ENCODE assay signal across 18 mouse cellular contexts in the genomic region with DNA sequence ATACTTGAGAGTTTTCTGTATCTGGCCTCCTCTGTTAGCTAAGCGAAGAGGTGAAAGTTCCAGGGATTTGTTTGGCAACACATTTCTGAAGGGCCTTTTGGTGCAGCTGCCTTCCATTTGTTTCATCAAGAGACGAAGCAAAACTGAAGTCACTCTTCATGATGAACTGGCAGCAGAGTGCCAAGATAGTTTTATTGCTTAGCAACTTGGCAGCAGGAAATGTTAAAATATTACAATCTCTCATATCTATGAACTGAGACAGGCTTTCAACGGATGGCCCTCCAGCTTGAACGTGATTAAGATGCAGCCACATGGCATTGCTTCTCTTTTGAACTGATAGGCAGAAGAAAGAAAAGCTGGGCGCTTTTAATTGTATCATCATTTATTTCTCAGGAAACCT.
DNase-seq lines count a peak whose midpoint lies in the region; ATAC-seq and TF ChIP-seq lines count a peak whose summit lies in the region.
"Had no signal": no experiment of that assay in that cellular context is flagged by ENCODE, and none has a peak within 500 bp of the region (broad histone marks: within the 10 kb centered on the region; RNA-seq: fewer than 3 reads in every experiment).

No protein-coding gene starts in this region.

- ATAC-seq in limb, embryonic 14.5 days (ENCODE audit: low FRiP score, low read depth) = no peak
- ATAC-seq in forebrain, embryonic 16.5 days = peak; percentile 94
- ATAC-seq in granulocyte monocyte progenitor cell, adult 5-6 weeks (replicated peaks; ENCODE audit: poor library complexity, severe bottlenecking) = no peak
- ATAC-seq: midbrain, embryonic 16.5 days had no signal

- DNase-seq in adrenal gland, adult 2 months = peak; percentile 1
- DNase-seq in adrenal gland, postnatal 25 days = no peak
- peak; percentile 3 for DNase-seq in limb, embryonic 14.5 days (ENCODE audit: low spot score)
- no peak for DNase-seq in limb, embryonic 10.5 days (ENCODE audit: low spot score)
- DNase-seq in layer of hippocampus, postnatal 14 days (ENCODE audit: low spot score in 2 of 2) = peak; percentile 32 to 82
- no peak for DNase-seq in spleen, postnatal 4 days (ENCODE audit: low spot score in 2 of 2)
- DNase-seq: cerebellum, adult 2 months; gastrocnemius, postnatal 36 days; heart, postnatal 36 days; kidney, adult 8-10 months; left cerebral cortex, postnatal 4 days had no signal

- TF ChIP-seq POLR2A in limb, embryonic 14.5 days (IDR thresholded peaks at IDR 0.05; ENCODE audit: borderline replicate concordance, extremely low read depth, insufficient read depth, insufficient read length) = no peak

- no peak overlapping the region for H3K4me2 ChIP-seq in limb, embryonic 14.5 days (replicated peaks; ENCODE audit: low read depth, low read length, severe bottlenecking)
- no peak overlapping the region for H3K4me2 ChIP-seq in forebrain, embryonic 16.5 days (ENCODE audit: low read length)
- H3K4me2 ChIP-seq: embryonic facial prominence, embryonic 15.5 days; heart, embryonic 12.5 days; stomach, embryonic 15.5 days had no signal

- no peaks in the 10 kb centered on the region for H3K27me3 ChIP-seq in limb, embryonic 14.5 days (ENCODE audit: control insufficient read depth, insufficient read depth, low read length)
- H3K27me3 ChIP-seq in limb, embryonic 10.5 days (ENCODE audit: low read depth, poor library complexity, severe bottlenecking) = no peaks in the 10 kb centered on the region
- H3K27me3 ChIP-seq in forebrain, embryonic 16.5 days (replicated peaks; ENCODE audit: control insufficient read depth, insufficient read depth, low read length) = no peaks in the 10 kb centered on the region
- H3K27me3 ChIP-seq: embryonic facial prominence, embryonic 15.5 days; heart, embryonic 12.5 days; stomach, embryonic 15.5 days had no signal

- no peaks in the 10 kb centered on the region for H3K9me3 ChIP-seq in limb, embryonic 14.5 days (ENCODE audit: control insufficient read depth, low read length)
- no peaks in the 10 kb centered on the region for H3K9me3 ChIP-seq in limb, embryonic 10.5 days (replicated peaks)
- H3K9me3 ChIP-seq in forebrain, embryonic 16.5 days (ENCODE audit: control insufficient read depth, low read length) = no peaks in the 10 kb centered on the region
- H3K9me3 ChIP-seq: embryonic facial prominence, embryonic 15.5 days; heart, embryonic 12.5 days; stomach, embryonic 15.5 days had no signal

- H3K36me3 ChIP-seq in limb, embryonic 14.5 days (ENCODE audit: control insufficient read depth, insufficient read depth, low read length) = no peaks in the 10 kb centered on the region
- no peaks in the 10 kb centered on the region for H3K36me3 ChIP-seq in limb, embryonic 10.5 days
- H3K36me3 ChIP-seq in forebrain, embryonic 16.5 days (ENCODE audit: control insufficient read depth, insufficient read depth) = no peaks in the 10 kb centered on the region
- H3K36me3 ChIP-seq: embryonic facial prominence, embryonic 15.5 days; heart, embryonic 12.5 days; stomach, embryonic 15.5 days had no signal

- H3K4me3 ChIP-seq in limb, embryonic 14.5 days (replicated peaks; ENCODE audit: low read length) = no peak overlapping the region
- H3K4me3 ChIP-seq in limb, embryonic 10.5 days = no peak overlapping the region
- H3K4me3 ChIP-seq in forebrain, embryonic 16.5 days (replicated peaks; ENCODE audit: low read length) = no peak overlapping the region
- H3K4me3 ChIP-seq: embryonic facial prominence, embryonic 15.5 days; heart, embryonic 12.5 days; stomach, embryonic 15.5 days had no signal

- H3K4me1 ChIP-seq in limb, embryonic 14.5 days (ENCODE audit: control insufficient read depth, insufficient read depth, low read length) = no peaks in the 10 kb centered on the region
- H3K4me1 ChIP-seq in limb, embryonic 10.5 days = no peaks in the 10 kb centered on the region
- H3K4me1 ChIP-seq in forebrain, embryonic 16.5 days (replicated peaks; ENCODE audit: control insufficient read depth, insufficient read depth, low read length) = no peaks in the 10 kb centered on the region; the same call in 1 of the 2 replicates
- H3K4me1 ChIP-seq: embryonic facial prominence, embryonic 15.5 days; heart, embryonic 12.5 days; stomach, embryonic 15.5 days had no signal

- no peak overlapping the region for H3K9ac ChIP-seq in limb, embryonic 14.5 days (ENCODE audit: low read depth, low read length, severe bottlenecking)
- H3K9ac ChIP-seq in forebrain, embryonic 16.5 days (replicated peaks; ENCODE audit: low read depth, low read length) = no peak overlapping the region
- H3K9ac ChIP-seq: embryonic facial prominence, embryonic 15.5 days; heart, embryonic 12.5 days; liver, embryonic 14.5 days; stomach, embryonic 15.5 days had no signal

- no peak overlapping the region for H3K27ac ChIP-seq in limb, embryonic 14.5 days (replicated peaks; ENCODE audit: low read depth, low read length)
- no peak overlapping the region for H3K27ac ChIP-seq in limb, embryonic 10.5 days
- H3K27ac ChIP-seq in forebrain, embryonic 16.5 days (ENCODE audit: low read length) = peak overlapping the region; percentile 53
- H3K27ac ChIP-seq: embryonic facial prominence, embryonic 15.5 days; liver, embryonic 14.5 days; stomach, embryonic 15.5 days had no signal

- WGBS in limb, embryonic 14.5 days = 57% methylated on average over 5 of the region's 5 CpGs
- 76% methylated on average over 5 of the region's 5 CpGs for WGBS in limb, embryonic 10.5 days
- 39% methylated on average over 5 of the region's 5 CpGs for WGBS in forebrain, embryonic 16.5 days

Comparison
In these comparisons a context has a peak if more than half of its experiments do, and no peak if none do; other contexts are left out.
1. DNase-seq: peak in adrenal gland, adult 2 months (single experiment), limb, embryonic 14.5 days (single experiment) and layer of hippocampus, postnatal 14 days (2 of 2); none in adrenal gland, postnatal 25 days (single experiment), limb, embryonic 10.5 days (single experiment) and spleen, postnatal 4 days (0 of 2).